Mouse (Mus musculus) midbrain, postnatal 0 days (tissue): Measurements from ENCODE around the gene Fbxo42. TPM values are rescaled to one million over a fixed set of nuclear protein-coding genes. Genes with fewer than 3 reads are reported as not detected.

Experiments used
- ATAC-seq: fragments of 200-750 bp; cut with Nextera tagmentation; 2 replicates; pipeline ENCODE4 v1.8.0; 2017; ENCODE audit warnings: moderate number of reproducible peaks, mild to moderate bottlenecking, moderate TSS enrichment, moderate library complexity; ENCODE audit not compliant: low FRiP score
- DNase-seq: peaks from one replicate; pipeline ENCODE4 v3.0.0-alpha.2; 2015; ENCODE audit warnings: low spot score
- H3K27ac ChIP-seq: fragments of 300-500 bp; sonication (generic); 2 replicates; pipeline ENCODE4 v1.5.1; 2014; ENCODE audit warnings: low read depth, mild to moderate bottlenecking, low read length, mixed read lengths
- H3K27me3 ChIP-seq: fragments of 300-500 bp; sonication (generic); 2 replicates; pipeline ENCODE4 v1.6.1; 2014; ENCODE audit warnings: low read length, control low read depth, mixed read lengths; ENCODE audit not compliant: insufficient read depth
- H3K36me3 ChIP-seq: fragments of 300-500 bp; sonication (generic); 2 replicates; pipeline ENCODE4 v1.6.1; 2014; ENCODE audit warnings: low read length, control low read depth, mixed read lengths; ENCODE audit not compliant: insufficient read depth
- H3K4me1 ChIP-seq: fragments of 300-500 bp; sonication (generic); 2 replicates; pipeline ENCODE4 v1.6.1; 2014; ENCODE audit warnings: mild to moderate bottlenecking, control low read depth, antibody characterized with exemption, low read length, mixed read lengths; ENCODE audit not compliant: insufficient read depth
- H3K4me2 ChIP-seq: fragments of 300-500 bp; sonication (generic); 2 replicates; pipeline ENCODE4 v1.6.1; 2014; ENCODE audit warnings: low read depth, mild to moderate bottlenecking, low read length, mixed read lengths; ENCODE audit not compliant: poor library complexity, severe bottlenecking
- H3K4me3 ChIP-seq: fragments of 300-500 bp; sonication (generic); 2 replicates; pipeline ENCODE4 v1.5.1; 2014; ENCODE audit warnings: low read depth, mild to moderate bottlenecking, low read length, moderate library complexity
- H3K9ac ChIP-seq: fragments of 300-500 bp; sonication (generic); replicated peaks from 2 replicates; pipeline ENCODE4 v1.6.1; 2014; ENCODE audit warnings: mild to moderate bottlenecking, low read length, moderate library complexity, mixed read lengths; ENCODE audit not compliant: poor library complexity, severe bottlenecking
- H3K9me3 ChIP-seq: fragments of 300-500 bp; sonication (generic); 2 replicates; pipeline ENCODE4 v1.6.1; 2016; ENCODE audit warnings: low read length, control low read depth
- CTCF ChIP-seq: IDR thresholded peaks from 2 replicates; pipeline ENCODE4 v1.5.1; 2016; ENCODE audit warnings: antibody characterized with exemption, mild to moderate bottlenecking
- WGBS: fragments of 180-500 bp; shearing (Covaris S2); extraction: QIAGEN DNeasy Blood & Tissue Kit; methylation state at CpG from one replicate; pipeline ENCODE4 v1.1.7; 2014; 5-methylcytosine and 5-hydroxymethylcytosine counted together
- polyA plus RNA-seq: library from polyadenylated mRNA; unstranded; fragments of >200 nt; fragmentation: Nextera tagmentation; extraction: Ambion mirVana; gene quantifications from 2 replicates; pipeline ENCODE4 v1.2.1, GENCODE M21; 2015
- total RNA-seq: library from RNA; depleted of rRNA; stranded (reverse); fragments of >200 nt; gene quantifications from 2 replicates; pipeline ENCODE4 v1.2.3, GENCODE M21; 2014

Gene Fbxo42
- total and polyA plus RNA-seq, 2 experiments from 2014 or later = 17.7 to 26.6 TPM

DNA sequence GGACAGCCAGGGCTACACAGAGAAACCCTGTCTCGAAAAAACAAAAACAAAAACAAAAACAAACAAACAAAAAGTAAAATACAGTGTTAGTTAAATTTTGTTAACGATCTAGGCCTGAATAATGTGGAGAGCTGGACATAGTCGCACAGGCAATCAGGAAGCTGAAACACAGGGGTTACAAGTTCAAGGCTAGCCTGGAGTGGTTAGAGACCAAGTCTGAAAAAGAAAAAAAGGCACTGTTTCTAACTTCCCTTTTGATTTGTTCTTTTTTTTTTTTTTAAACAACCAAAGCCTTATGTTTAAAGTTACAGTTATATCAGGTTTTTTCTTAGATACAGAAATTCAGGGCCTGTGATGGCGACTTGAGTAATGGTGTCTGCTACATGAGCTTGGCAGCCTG, 12.5 kb downstream of the Fbxo42 start:
- Histone ChIP-seq H3K27ac (no peak overlapping the region), H3K27me3 (no peaks in the 10 kb centered on the region), H3K4me3 (no peak overlapping the region), H3K36me3 (no peaks in the 10 kb centered on the region), H3K9me3 (no peaks in the 10 kb centered on the region), H3K4me2 (no peak overlapping the region), H3K4me1 (no peaks in the 10 kb centered on the region), H3K9ac (no peak overlapping the region)
- ATAC-seq = no peak
- no peak for DNase-seq
- no peak for TF ChIP-seq CTCF
- 91% methylated on average over 4 of the region's 4 CpGs for WGBS

- no peaks in the 10 kb centered on the region for H3K4me1 ChIP-seq
- no peaks in the 10 kb centered on the region for H3K36me3 ChIP-seq
- H3K27ac ChIP-seq = no peak overlapping the region
- H3K27me3 ChIP-seq = no peaks in the 10 kb centered on the region
- DNase-seq = no peak
- TF ChIP-seq CTCF = no peak
- H3K4me2 ChIP-seq = no peak overlapping the region
- ATAC-seq = no peak
- H3K9me3 ChIP-seq = no peaks in the 10 kb centered on the region
- no peak overlapping the region for H3K9ac ChIP-seq
- 91% methylated on average over 6 of the region's 6 CpGs for WGBS
- H3K4me3 ChIP-seq = no peak overlapping the region
These were observed 14.0 kb downstream of the Fbxo42 start for GRCm38 (mm10) chr4:141161699-141162208.

GRCm38 (mm10) chr4:141163729-141164128, 16.0 kb downstream of the Fbxo42 start:
- Histone ChIP-seq H3K4me1 (no peaks in the 10 kb centered on the region), H3K4me2 (no peak overlapping the region), H3K27me3 (no peaks in the 10 kb centered on the region), H3K9me3 (no peaks in the 10 kb centered on the region), H3K27ac (no peak overlapping the region), H3K9ac (no peak overlapping the region), H3K36me3 (0 out of 2 replicates have a peak, but pooled peaks cover 2% of the 10 kb centered on the region), H3K4me3 (no peak overlapping the region)
- WGBS = 94% methylated on average over 5 of the region's 5 CpGs
- DNase-seq (no peak), ATAC-seq (no peak)
- TF ChIP-seq CTCF = no peak

DNA sequence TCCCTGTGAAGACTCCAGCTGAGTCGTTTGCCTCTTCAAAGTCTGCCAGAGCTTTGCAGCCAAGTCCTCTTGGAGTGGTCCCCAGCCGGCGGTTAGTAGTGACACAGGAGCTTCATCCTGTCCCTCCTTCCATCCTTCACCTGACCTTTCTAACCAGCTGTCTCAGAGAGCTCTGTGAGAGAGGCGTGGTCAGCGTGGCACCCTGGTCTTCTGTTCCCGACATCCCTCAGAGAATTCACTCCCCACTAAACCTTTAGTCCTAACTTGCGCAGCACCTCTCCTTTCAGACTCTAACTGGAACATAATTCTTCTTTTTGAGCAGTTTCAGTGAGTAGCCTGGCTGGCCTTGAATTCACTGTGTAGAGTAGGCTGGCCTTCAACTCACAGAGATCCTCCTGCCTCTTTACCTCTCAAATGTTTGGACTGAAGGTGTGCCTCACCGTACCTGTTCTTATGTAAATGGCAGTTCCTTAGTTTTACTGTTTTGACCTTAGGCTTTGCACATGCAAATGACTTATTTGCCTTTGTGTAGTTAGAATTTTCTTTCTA, 18.1 kb downstream of the Fbxo42 start:
- Histone ChIP-seq H3K27me3 (no peaks in the 10 kb centered on the region), H3K9ac (no peak overlapping the region), H3K9me3 (no peaks in the 10 kb centered on the region), H3K36me3 (peaks cover 14% of the 10 kb centered on the region; the same call in 1 of the 2 replicates), H3K4me1 (no peaks in the 10 kb centered on the region), H3K27ac (no peak overlapping the region), H3K4me2 (no peak overlapping the region), H3K4me3 (no peak overlapping the region)
- DNase-seq = no peak
- TF ChIP-seq CTCF = no peak
- no peak for ATAC-seq
- WGBS = 80% methylated on average over 8 of the region's 8 CpGs

GRCm38 (mm10) chr4:141167156-141167555, 19.4 kb downstream of the Fbxo42 start:
- Histone ChIP-seq H3K9me3 (no peaks in the 10 kb centered on the region), H3K4me1 (no peaks in the 10 kb centered on the region), H3K36me3 (peaks cover 24% of the 10 kb centered on the region), H3K4me2 (no peak overlapping the region), H3K4me3 (no peak overlapping the region), H3K27ac (no peak overlapping the region), H3K9ac (no peak overlapping the region), H3K27me3 (no peaks in the 10 kb centered on the region)
- no peak for TF ChIP-seq CTCF
- no peak for ATAC-seq
- DNase-seq = no peak
- 98% methylated on average over 3 of the region's 3 CpGs for WGBS

- Histone ChIP-seq H3K27me3 (no peaks in the 10 kb centered on the region), H3K9me3 (no peaks in the 10 kb centered on the region), H3K36me3 (peaks cover 27% of the 10 kb centered on the region), H3K4me2 (no peak overlapping the region), H3K27ac (no peak overlapping the region), H3K4me1 (no peaks in the 10 kb centered on the region), H3K4me3 (no peak overlapping the region), H3K9ac (no peak overlapping the region)
- TF ChIP-seq CTCF = no peak
- WGBS = 92% methylated on average over 8 of the region's 8 CpGs
- DNase-seq = no peak
- no peak for ATAC-seq
These were observed 24.4 kb downstream of the Fbxo42 start for GRCm38 (mm10) chr4:141172121-141172520.
